Mouse (Mus musculus): ENCODE measurements around the gene Gm13698. TPM values are rescaled to one million over a fixed set of nuclear protein-coding genes. Genes with fewer than 3 reads are reported as not detected.

Gm13698 gene
- polyA plus RNA-seq (2014; fragmentation: Illumina TruSeq; extraction: RNeasy Lipid Tissue Mini Kit (QIAGEN cat#74804); ENCODE audit: low read depth, low replicate concordance), result not detected

GRCm38 (mm10) chr2:83955393-83955792 lies at the start of gene Gm13698:
Gene Gm13698, plus strand, starts transcription at chr2:83955693.

GRCm38 (mm10) chr2:83940931-83941361 lies 14.5 kb upstream of the Gm13698 start, which contains the start of gene Zswim2:
Gene Zswim2, minus strand, starts transcription at chr2:83941228.

GRCm38 (mm10) chr2:83961203-83961602 lies 5.7 kb downstream of the Gm13698 start, which contains the start of gene Gm13693:
Gene Gm13693, plus strand, starts transcription at chr2:83961503.

GRCm38 (mm10) chr2:83967013-83967412 lies 11.5 kb downstream of the Gm13698 start, which contains the start of gene Gm13695:
Gene Gm13695, plus strand, starts transcription at chr2:83967313.

GRCm38 (mm10) chr2:83972823-83973222 lies 17.3 kb downstream of the Gm13698 start, which contains the start of gene Gm13696:
Gene Gm13696, plus strand, starts transcription at chr2:83973123.

GRCm38 (mm10) chr2:83978633-83979032 lies 23.1 kb downstream of the Gm13698 start, which contains the start of gene Gm13694:
Gene Gm13694, plus strand, starts transcription at chr2:83978933.

GRCm38 (mm10) chr2:83984443-83984842 lies 28.9 kb downstream of the Gm13698 start, which contains the start of gene Gm13697:
Gene Gm13697, plus strand, starts transcription at chr2:83984743.

GRCm38 (mm10) chr2:83990253-83990652 lies 34.8 kb downstream of the Gm13698 start, which contains the start of gene Gm13691:
Gene Gm13691, plus strand, starts transcription at chr2:83990553.

Other genes with a start within 250 kb of the Gm13698 start
- gene Itgav, start 231.3 kb upstream of the Gm13698 start, polyA plus RNA-seq (2014; fragmentation: Illumina TruSeq; extraction: RNeasy Lipid Tissue Mini Kit (QIAGEN cat#74804); ENCODE audit: low read depth, low replicate concordance), result 132 TPM
- gene Fam171b, start 143.1 kb upstream of the Gm13698 start, polyA plus RNA-seq (2014; fragmentation: Illumina TruSeq; extraction: RNeasy Lipid Tissue Mini Kit (QIAGEN cat#74804); ENCODE audit: low read depth, low replicate concordance), result 17.6 TPM
- gene Zswim2, start 14.5 kb upstream of the Gm13698 start, polyA plus RNA-seq (2014; fragmentation: Illumina TruSeq; extraction: RNeasy Lipid Tissue Mini Kit (QIAGEN cat#74804); ENCODE audit: low read depth, low replicate concordance), result not detected
- gene Gm13693, start 5.8 kb downstream of the Gm13698 start, polyA plus RNA-seq (2014; fragmentation: Illumina TruSeq; extraction: RNeasy Lipid Tissue Mini Kit (QIAGEN cat#74804); ENCODE audit: low read depth, low replicate concordance), result not detected
- gene Gm13695, start 11.6 kb downstream of the Gm13698 start, polyA plus RNA-seq (2014; fragmentation: Illumina TruSeq; extraction: RNeasy Lipid Tissue Mini Kit (QIAGEN cat#74804); ENCODE audit: low read depth, low replicate concordance), result not detected
- not detected for gene Gm13696, start 17.4 kb downstream of the Gm13698 start, polyA plus RNA-seq (2014; fragmentation: Illumina TruSeq; extraction: RNeasy Lipid Tissue Mini Kit (QIAGEN cat#74804); ENCODE audit: low read depth, low replicate concordance)
- gene Gm13694, start 23.2 kb downstream of the Gm13698 start, polyA plus RNA-seq (2014; fragmentation: Illumina TruSeq; extraction: RNeasy Lipid Tissue Mini Kit (QIAGEN cat#74804); ENCODE audit: low read depth, low replicate concordance), result not detected
- gene Gm13697, start 29.1 kb downstream of the Gm13698 start, polyA plus RNA-seq (2014; fragmentation: Illumina TruSeq; extraction: RNeasy Lipid Tissue Mini Kit (QIAGEN cat#74804); ENCODE audit: low read depth, low replicate concordance), result not detected
- gene Gm13691, start 34.9 kb downstream of the Gm13698 start, polyA plus RNA-seq (2014; fragmentation: Illumina TruSeq; extraction: RNeasy Lipid Tissue Mini Kit (QIAGEN cat#74804); ENCODE audit: low read depth, low replicate concordance), result not detected

All from adrenal gland, adult 10 weeks (tissue).